Mouse (Mus musculus): ENCODE measurements around the gene Spata25. TPM values are rescaled to one million over a fixed set of nuclear protein-coding genes. Genes with fewer than 3 reads are reported as not detected.
"Not testable (repeated sequence)": the region's sequence is repeated elsewhere in the genome, so short reads cannot be mapped to it uniquely, and the experiment has no call there.

Spata25 gene
- polyA plus RNA-seq, 1 experiment from 2014 or later: not detected

GRCm38 (mm10) chr2:164866741-164867551, 38.6 kb upstream of the Spata25 start:
- H3K4me2 ChIP-seq (ENCODE audit: low read depth): no peak overlapping the region
- no peaks in the 10 kb centered on the region for H3K27me3 ChIP-seq (ENCODE audit: control insufficient read depth, insufficient read depth, low read length)
- no peak for DNase-seq (ENCODE audit: low spot score)
- no peak for ATAC-seq (ENCODE audit: insufficient read depth, low FRiP score, low TSS enrichment)
- H3K36me3 ChIP-seq (ENCODE audit: control insufficient read depth, insufficient read depth, low read length): no peaks in the 10 kb centered on the region
- no peak overlapping the region for H3K27ac ChIP-seq (ENCODE audit: low read depth, low read length)
- no peaks in the 10 kb centered on the region for H3K4me1 ChIP-seq (ENCODE audit: control insufficient read depth, insufficient read depth, low read length)
- WGBS: 62% methylated on average over 16 of the region's 16 CpGs
- H3K9me3 ChIP-seq (ENCODE audit: control insufficient read depth, low read length): 0 out of 2 replicates have a peak, but pooled peaks cover 3% of the 10 kb centered on the region
- H3K9ac ChIP-seq (ENCODE audit: low read length): no peak overlapping the region
- no peak overlapping the region for H3K4me3 ChIP-seq (ENCODE audit: low read depth, low read length)

GRCm38 (mm10) chr2:164864593-164864992, 36.3 kb upstream of the Spata25 start:
- no peak overlapping the region for H3K27ac ChIP-seq (ENCODE audit: low read depth, low read length)

GRCm38 (mm10) chr2:164863411-164863810, 35.1 kb upstream of the Spata25 start:
- H3K4me3 ChIP-seq (ENCODE audit: low read depth, low read length); H3K9me3 ChIP-seq (ENCODE audit: control insufficient read depth, low read length); H3K9ac ChIP-seq (ENCODE audit: low read length); ATAC-seq (ENCODE audit: insufficient read depth, low FRiP score, low TSS enrichment); H3K27ac ChIP-seq (ENCODE audit: low read depth, low read length); DNase-seq (ENCODE audit: low spot score); H3K27me3 ChIP-seq (ENCODE audit: control insufficient read depth, insufficient read depth, low read length); H3K4me1 ChIP-seq (ENCODE audit: control insufficient read depth, insufficient read depth, low read length); H3K4me2 ChIP-seq (ENCODE audit: low read depth); H3K36me3 ChIP-seq (ENCODE audit: control insufficient read depth, insufficient read depth, low read length): not testable (repeated sequence)
- 94% methylated on average over 8 of the region's 9 CpGs for WGBS

More at GRCm38 (mm10) chr2:164864593-164864992, 36.3 kb upstream of the Spata25 start:
- ATAC-seq (ENCODE audit: insufficient read depth, low FRiP score, low TSS enrichment) (no peak), DNase-seq (ENCODE audit: low spot score) (no peak)
- H3K4me1 ChIP-seq (ENCODE audit: control insufficient read depth, insufficient read depth, low read length): no peaks in the 10 kb centered on the region
- H3K36me3 ChIP-seq (ENCODE audit: control insufficient read depth, insufficient read depth, low read length): no peaks in the 10 kb centered on the region
- 0 out of 2 replicates have a peak, but pooled peaks cover 3% of the 10 kb centered on the region for H3K9me3 ChIP-seq (ENCODE audit: control insufficient read depth, low read length)
- H3K4me2 ChIP-seq (ENCODE audit: low read depth): no peak overlapping the region
- H3K9ac ChIP-seq (ENCODE audit: low read length): no peak overlapping the region
- H3K4me3 ChIP-seq (ENCODE audit: low read depth, low read length): no peak overlapping the region
- H3K27me3 ChIP-seq (ENCODE audit: control insufficient read depth, insufficient read depth, low read length): no peaks in the 10 kb centered on the region
- WGBS: 79% methylated on average over 4 of the region's 4 CpGs

GRCm38 (mm10) chr2:164862179-164862861, 34.0 kb upstream of the Spata25 start:
- ATAC-seq (ENCODE audit: insufficient read depth, low FRiP score, low TSS enrichment) (no peak), DNase-seq (ENCODE audit: low spot score) (peak; percentile 64)
- H3K27me3 ChIP-seq (ENCODE audit: control insufficient read depth, insufficient read depth, low read length): no peaks in the 10 kb centered on the region
- no peaks in the 10 kb centered on the region for H3K9me3 ChIP-seq (ENCODE audit: control insufficient read depth, low read length)
- H3K27ac ChIP-seq (ENCODE audit: low read depth, low read length): no peak overlapping the region
- no peak overlapping the region for H3K4me2 ChIP-seq (ENCODE audit: low read depth)
- H3K4me3 ChIP-seq (ENCODE audit: low read depth, low read length): no peak overlapping the region
- no peak overlapping the region for H3K9ac ChIP-seq (ENCODE audit: low read length)
- H3K4me1 ChIP-seq (ENCODE audit: control insufficient read depth, insufficient read depth, low read length): peaks cover 6% of the 10 kb centered on the region; the same call in 1 of the 2 replicates
- H3K36me3 ChIP-seq (ENCODE audit: control insufficient read depth, insufficient read depth, low read length): no peaks in the 10 kb centered on the region
- 40% methylated on average over 9 of the region's 9 CpGs for WGBS

- H3K4me1 ChIP-seq (ENCODE audit: control insufficient read depth, insufficient read depth, low read length): peaks cover 12% of the 10 kb centered on the region
- no peak overlapping the region for H3K27ac ChIP-seq (ENCODE audit: low read depth, low read length)
- no peak for ATAC-seq (ENCODE audit: insufficient read depth, low FRiP score, low TSS enrichment)
- no peak overlapping the region for H3K4me3 ChIP-seq (ENCODE audit: low read depth, low read length)
- H3K4me2 ChIP-seq (ENCODE audit: low read depth): no peak overlapping the region
- no peaks in the 10 kb centered on the region for H3K36me3 ChIP-seq (ENCODE audit: control insufficient read depth, insufficient read depth, low read length)
- no peak for DNase-seq (ENCODE audit: low spot score)
- no peak overlapping the region for H3K9ac ChIP-seq (ENCODE audit: low read length)
- 82% methylated on average over 4 of the region's 4 CpGs for WGBS
- H3K9me3 ChIP-seq (ENCODE audit: control insufficient read depth, low read length): no peaks in the 10 kb centered on the region
- peaks cover 8% of the 10 kb centered on the region for H3K27me3 ChIP-seq (ENCODE audit: control insufficient read depth, insufficient read depth, low read length)
These were observed 32.8 kb upstream of the Spata25 start for GRCm38 (mm10) chr2:164861094-164861493.

- no peak overlapping the region for H3K4me3 ChIP-seq (ENCODE audit: low read depth, low read length)
- no peak overlapping the region for H3K9ac ChIP-seq (ENCODE audit: low read length)
- peaks cover 12% of the 10 kb centered on the region for H3K4me1 ChIP-seq (ENCODE audit: control insufficient read depth, insufficient read depth, low read length)
- no peak overlapping the region for H3K27ac ChIP-seq (ENCODE audit: low read depth, low read length)
- H3K9me3 ChIP-seq (ENCODE audit: control insufficient read depth, low read length): no peaks in the 10 kb centered on the region
- ATAC-seq (ENCODE audit: insufficient read depth, low FRiP score, low TSS enrichment) (no peak), DNase-seq (ENCODE audit: low spot score) (no peak)
- WGBS: 47% methylated on average over 9 of the region's 9 CpGs
- no peak overlapping the region for H3K4me2 ChIP-seq (ENCODE audit: low read depth)
- peaks cover 8% of the 10 kb centered on the region for H3K27me3 ChIP-seq (ENCODE audit: control insufficient read depth, insufficient read depth, low read length)
- H3K36me3 ChIP-seq (ENCODE audit: control insufficient read depth, insufficient read depth, low read length): no peaks in the 10 kb centered on the region
These were observed 31.5 kb upstream of the Spata25 start for GRCm38 (mm10) chr2:164859640-164860432.

- H3K4me2 ChIP-seq (ENCODE audit: low read depth): no peak overlapping the region
- no peaks in the 10 kb centered on the region for H3K36me3 ChIP-seq (ENCODE audit: control insufficient read depth, insufficient read depth, low read length)
- H3K9me3 ChIP-seq (ENCODE audit: control insufficient read depth, low read length): no peaks in the 10 kb centered on the region
- no peak for ATAC-seq (ENCODE audit: insufficient read depth, low FRiP score, low TSS enrichment)
- peaks cover 8% of the 10 kb centered on the region for H3K27me3 ChIP-seq (ENCODE audit: control insufficient read depth, insufficient read depth, low read length)
- WGBS: 39% methylated on average over 2 of the region's 2 CpGs
- DNase-seq (ENCODE audit: low spot score): no peak
- H3K9ac ChIP-seq (ENCODE audit: low read length): no peak overlapping the region
- H3K4me1 ChIP-seq (ENCODE audit: control insufficient read depth, insufficient read depth, low read length): peaks cover 12% of the 10 kb centered on the region
- H3K4me3 ChIP-seq (ENCODE audit: low read depth, low read length): no peak overlapping the region
- H3K27ac ChIP-seq (ENCODE audit: low read depth, low read length): no peak overlapping the region
These were observed 30.8 kb upstream of the Spata25 start for GRCm38 (mm10) chr2:164859155-164859554.

- no peaks in the 10 kb centered on the region for H3K36me3 ChIP-seq (ENCODE audit: control insufficient read depth, insufficient read depth, low read length)
- H3K9me3 ChIP-seq (ENCODE audit: control insufficient read depth, low read length): no peaks in the 10 kb centered on the region
- ATAC-seq (ENCODE audit: insufficient read depth, low FRiP score, low TSS enrichment) (peak; percentile 46), DNase-seq (ENCODE audit: low spot score) (no peak)
- H3K4me2 ChIP-seq (ENCODE audit: low read depth): peak overlapping the region; percentile 97
- peak overlapping the region; percentile 48 for H3K4me3 ChIP-seq (ENCODE audit: low read depth, low read length)
- H3K9ac ChIP-seq (ENCODE audit: low read length): peak overlapping the region; percentile 49
- peaks cover 8% of the 10 kb centered on the region for H3K27me3 ChIP-seq (ENCODE audit: control insufficient read depth, insufficient read depth, low read length)
- 2% methylated on average over 19 of the region's 19 CpGs for WGBS
- peaks cover 12% of the 10 kb centered on the region for H3K4me1 ChIP-seq (ENCODE audit: control insufficient read depth, insufficient read depth, low read length)
- H3K27ac ChIP-seq (ENCODE audit: low read depth, low read length): peak overlapping the region; percentile 39; the same call in 1 of the 2 replicates
These were observed 29.7 kb upstream of the Spata25 start for GRCm38 (mm10) chr2:164857842-164858553.
